8 mouse cellular contexts compared by ENCODE assay signal in genomic region chr11:100485801-100486538, GRCm38 (mm10). TPM values are rescaled to one million over a fixed set of nuclear protein-coding genes. Genes with fewer than 3 reads are reported as not detected.
A peak's percentile ranks its signal among the peaks of the same experiment; 100 is the strongest.
DNase-seq lines count a peak whose midpoint lies in the region; ATAC-seq and TF ChIP-seq lines count a peak whose summit lies in the region.
"Had no signal": no experiment of that assay in that cellular context is flagged by ENCODE, and none has a peak within 500 bp of the region (broad histone marks: within the 10 kb centered on the region; RNA-seq: fewer than 3 reads in every experiment).

No protein-coding gene starts in this region.

- no peak overlapping the region for H3K4me3 ChIP-seq in layer of hippocampus, adult 2 months
- no peak overlapping the region for H3K4me3 ChIP-seq in lung, adult 2 months (replicated peaks; ENCODE audit: extremely low read depth, low read depth, low read length)
- no peak overlapping the region for H3K4me3 ChIP-seq in forebrain, embryonic 13.5 days
- H3K4me3 ChIP-seq: embryonic facial prominence, embryonic 15.5 days had no signal

- H3K36me3 ChIP-seq in forebrain, embryonic 13.5 days (ENCODE audit: poor library complexity, severe bottlenecking), result peaks cover 99% of the 10 kb centered on the region

- TF ChIP-seq POLR2A in lung, adult 2 months (IDR thresholded peaks at IDR 0.05; ENCODE audit: borderline replicate concordance, extremely low read depth, low read depth, low read length), result no peak

- no peak for DNase-seq in layer of hippocampus, adult 2 months (ENCODE audit: low spot score in 2 of 2)
- no peak for DNase-seq in layer of hippocampus, adult 8-10 months (ENCODE audit: low spot score in 2 of 2)
- DNase-seq in NIH3T3 (ENCODE audit: low read depth), result peak; percentile 65
- peak; percentile 74 to 75 for DNase-seq in cerebellum, postnatal 14 days
- no peak for DNase-seq in lung, adult 2 months
- DNase-seq in yolk sac, embryonic 10.5 days (ENCODE audit: low spot score), result peak; percentile 70

- H3K4me1 ChIP-seq in lung, adult 2 months (ENCODE audit: control insufficient read depth, insufficient read depth, low read length), result no peaks in the 10 kb centered on the region
- no peaks in the 10 kb centered on the region for H3K4me1 ChIP-seq in forebrain, embryonic 13.5 days
- H3K4me1 ChIP-seq: embryonic facial prominence, embryonic 15.5 days had no signal

- peak; percentile 68 for TF ChIP-seq CTCF in layer of hippocampus, adult 2 months (conservative IDR thresholded peaks at IDR 0.05)
- TF ChIP-seq CTCF in lung, adult 2 months (IDR thresholded peaks at IDR 0.05; ENCODE audit: insufficient read depth, low read length), result 0 out of 2 replicates have a peak, but pooled peaks have one; percentile 4

- no peak overlapping the region for H3K27ac ChIP-seq in layer of hippocampus, adult 2 months
- no peak overlapping the region for H3K27ac ChIP-seq in forebrain, embryonic 13.5 days
- H3K27ac ChIP-seq: embryonic facial prominence, embryonic 15.5 days had no signal

- H3K9ac ChIP-seq in forebrain, embryonic 13.5 days, result no peak overlapping the region
- H3K9ac ChIP-seq: embryonic facial prominence, embryonic 15.5 days had no signal

- H3K9me3 ChIP-seq in forebrain, embryonic 13.5 days (replicated peaks), result no peaks in the 10 kb centered on the region
- H3K9me3 ChIP-seq: embryonic facial prominence, embryonic 15.5 days had no signal

- no peak for ATAC-seq in forebrain, embryonic 13.5 days

- no peak overlapping the region for H3K4me2 ChIP-seq in forebrain, embryonic 13.5 days
- H3K4me2 ChIP-seq: embryonic facial prominence, embryonic 15.5 days had no signal

- no peaks in the 10 kb centered on the region for H3K27me3 ChIP-seq in forebrain, embryonic 13.5 days
- H3K27me3 ChIP-seq: embryonic facial prominence, embryonic 15.5 days had no signal

- 83% methylated on average over 8 of the region's 8 CpGs for WGBS in lung, adult 2 months
- 88% methylated on average over 8 of the region's 8 CpGs for WGBS in forebrain, embryonic 13.5 days

RNA-seq across cellular contexts. Expression of gene Klhl11, which starts 13.4 kb away (rescaled TPM):
- 100 to 1,000 TPM; 119 to 121 TPM for total RNA-seq in layer of hippocampus, adult 2 months (2021)
- total RNA-seq in layer of hippocampus, adult 8-10 months (2022), result 100 to 1,000 TPM in 3 of 4 experiments, 10 to 100 TPM in 1; 97.9 to 121 (median 111) TPM
- 5.1 and 6.2 TPM in 2 replicates for polyA plus RNA-seq in lung, adult 2 months (2012; rRNA removed)
- 12.1 and 12.2 TPM in 2 replicates for polyA plus RNA-seq in forebrain, embryonic 13.5 days (2015; fragmentation: Nextera tagmentation; extraction: Ambion mirVana)

RNA-seq across cellular contexts. Expression of gene Acly, which starts 41.8 kb away (rescaled TPM):
- 100 to 1,000 TPM; 103 to 117 TPM for total RNA-seq in layer of hippocampus, adult 2 months (2021)
- total RNA-seq in layer of hippocampus, adult 8-10 months (2022), result 100 to 1,000 TPM; 121 to 136 (median 128) TPM
- polyA plus RNA-seq in lung, adult 2 months (2012; rRNA removed), result 166 and 217 TPM in 2 replicates
- polyA plus RNA-seq in forebrain, embryonic 13.5 days (2015; fragmentation: Nextera tagmentation; extraction: Ambion mirVana), result 251 and 271 TPM in 2 replicates

RNA-seq across cellular contexts. Expression of gene Klhl10, which starts 44.3 kb away (rescaled TPM):
- total RNA-seq in layer of hippocampus, adult 2 months (2021), result 1 to 10 TPM in 1 of 2 experiments, under 1 TPM in 1; 0.64 to 1.4 TPM
- 1 to 10 TPM in 3 of 4 experiments, under 1 TPM in 1; 0.92 to 2.2 (median 1.4) TPM for total RNA-seq in layer of hippocampus, adult 8-10 months (2022)
- polyA plus RNA-seq in lung, adult 2 months (2012; rRNA removed), result 0.22 and 0.49 TPM in 2 replicates
- polyA plus RNA-seq in forebrain, embryonic 13.5 days (2015; fragmentation: Nextera tagmentation; extraction: Ambion mirVana), result 0.70 and 1.1 TPM in 2 replicates

RNA-seq across cellular contexts. Expression of gene Nt5c3b, which starts 44.4 kb away (rescaled TPM):
- total RNA-seq in layer of hippocampus, adult 2 months (2021), result 10 to 100 TPM; 58.4 to 58.7 TPM
- total RNA-seq in layer of hippocampus, adult 8-10 months (2022), result 10 to 100 TPM; 46.8 to 59.5 (median 50.4) TPM
- polyA plus RNA-seq in lung, adult 2 months (2012; rRNA removed), result 21.7 and 31.5 TPM in 2 replicates
- polyA plus RNA-seq in forebrain, embryonic 13.5 days (2015; fragmentation: Nextera tagmentation; extraction: Ambion mirVana), result 105 and 114 TPM in 2 replicates

RNA-seq across cellular contexts. Expression of gene Ttc25, which starts 59.4 kb away (rescaled TPM):
- 1 to 10 TPM; 1.3 to 1.7 TPM for total RNA-seq in layer of hippocampus, adult 2 months (2021)
- 1 to 10 TPM in 3 of 4 experiments, under 1 TPM in 1; 0.71 to 1.9 (median 1.6) TPM for total RNA-seq in layer of hippocampus, adult 8-10 months (2022)
- 1.8 and 3.4 TPM in 2 replicates for polyA plus RNA-seq in lung, adult 2 months (2012; rRNA removed)
- 1.6 and 1.9 TPM in 2 replicates for polyA plus RNA-seq in forebrain, embryonic 13.5 days (2015; fragmentation: Nextera tagmentation; extraction: Ambion mirVana)

Comparison
In these comparisons a context has a peak if more than half of its experiments do, and no peak if none do; other contexts are left out.
1. DNase-seq: peak in NIH3T3 (single experiment), cerebellum, postnatal 14 days (2 of 2) and yolk sac, embryonic 10.5 days (single experiment); none in layer of hippocampus, adult 2 months (0 of 2), layer of hippocampus, adult 8-10 months (0 of 2) and lung, adult 2 months (single experiment).